Mouse (Mus musculus) stomach, postnatal 0 days (tissue): ENCODE results near the gene Zfp428.

ENCODE experiments used
- CTCF ChIP-seq: IDR thresholded peaks from 2 replicates; pipeline ENCODE4 v1.5.1; 2016; ENCODE audit warnings: antibody characterized with exemption, low read depth, mild to moderate bottlenecking, moderate library complexity
- EP300 ChIP-seq: optimal IDR thresholded peaks from 2 replicates; pipeline ENCODE3; 2016; ENCODE audit warnings: antibody characterized with exemption

DNA sequence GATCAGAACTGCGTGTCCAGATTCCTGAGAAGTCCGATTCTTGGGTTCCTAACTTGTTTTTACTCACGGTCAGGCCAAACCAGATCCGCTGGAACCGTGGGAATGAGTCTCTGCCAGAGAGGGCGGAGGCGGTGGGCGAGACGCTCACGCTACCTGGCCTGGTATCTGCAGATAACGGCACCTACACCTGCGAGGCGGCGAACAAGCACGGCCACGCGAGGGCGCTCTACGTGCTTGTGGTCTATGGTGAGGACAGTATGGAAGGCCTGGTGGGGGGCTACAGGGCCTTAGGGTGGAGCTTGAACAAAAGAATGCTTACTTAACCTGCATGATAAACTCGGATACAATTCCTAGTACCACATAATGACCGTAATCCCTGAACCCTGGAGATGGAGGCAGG is 5.3 kb upstream of the Zfp428 start:
- peak; percentile 63 for TF ChIP-seq CTCF
- no peak for TF ChIP-seq EP300
